Mouse (Mus musculus) left cerebral cortex, adult 8-10 months (tissue): ENCODE data around the gene Vmn1r217. TPM values are rescaled to one million over a fixed set of nuclear protein-coding genes. Genes with fewer than 3 reads are reported as not detected.
"Not testable (repeated sequence)": the region's sequence is repeated elsewhere in the genome, so short reads cannot be mapped to it uniquely, and the experiment has no call there.

Source experiments
- DNase-seq, 2 experiments: peaks; one replicate each; pipeline ENCODE4 v3.0.0; 2022; ENCODE audit warnings: low spot score in 2 of 2
- total RNA-seq, 4 experiments: library from RNA; stranded (reverse); gene quantifications; 2 replicates each; pipeline ENCODE4 v1.2.4; 2022

The Vmn1r217 gene
- not detected for total RNA-seq

- not testable (repeated sequence) for DNase-seq
Measured at GRCm38 (mm10) chr13:23118126-23118525, at the start of gene Vmn1r217. Gene Vmn1r217, minus strand, starts transcription at chr13:23118226.

GRCm38 (mm10) chr13:23166471-23166870 lies 48.4 kb upstream of the Vmn1r217 start:
- not testable (repeated sequence) for DNase-seq

- no peak for DNase-seq
Measured at GRCm38 (mm10) chr13:23159012-23159411, 41.0 kb upstream of the Vmn1r217 start, which contains the start of gene Vmn1r219. Gene Vmn1r219, plus strand, starts transcription at chr13:23159312.

GRCm38 (mm10) chr13:23157848-23158247 lies 39.8 kb upstream of the Vmn1r217 start:
- DNase-seq: no peak

GRCm38 (mm10) chr13:23138880-23139279 lies 20.9 kb upstream of the Vmn1r217 start:
- DNase-seq: no peak

- DNase-seq: no peak
Measured at GRCm38 (mm10) chr13:23133501-23133900, 15.5 kb upstream of the Vmn1r217 start.

GRCm38 (mm10) chr13:23133099-23133498 lies 15.1 kb upstream of the Vmn1r217 start, which contains the start of gene Vmn1r218:
Gene Vmn1r218, plus strand, starts transcription at chr13:23133155.
- no peak for DNase-seq

- DNase-seq: no peak
Measured at GRCm38 (mm10) chr13:23120611-23121010, 2.6 kb upstream of the Vmn1r217 start.

- DNase-seq: no peak
Measured at GRCm38 (mm10) chr13:23094386-23094785, 23.6 kb downstream of the Vmn1r217 start.

- DNase-seq: no peak
Measured at GRCm38 (mm10) chr13:23069312-23069711, 48.7 kb downstream of the Vmn1r217 start.

- DNase-seq: no peak
Measured at GRCm38 (mm10) chr13:23067725-23068124, 50.3 kb downstream of the Vmn1r217 start, which contains the start of gene Vmn1r215. Gene Vmn1r215, plus strand, starts transcription at chr13:23068025.

- no peak for DNase-seq
Measured at GRCm38 (mm10) chr13:23057778-23058177, 60.2 kb downstream of the Vmn1r217 start.

Other genes starting within 250 kb of the Vmn1r217 start
- not detected for gene Vmn1r212, start 234.0 kb downstream of the Vmn1r217 start, total RNA-seq
- not detected for gene Vmn1r213, start 110.6 kb downstream of the Vmn1r217 start, total RNA-seq
- gene Vmn1r214, start 87.8 kb downstream of the Vmn1r217 start, total RNA-seq: not detected
- gene Vmn1r215, start 50.2 kb downstream of the Vmn1r217 start, total RNA-seq: not detected
- gene Vmn1r218, start 14.9 kb upstream of the Vmn1r217 start, total RNA-seq: not detected
- not detected for gene Vmn1r219, start 41.1 kb upstream of the Vmn1r217 start, total RNA-seq
- not detected for gene Vmn1r220, start 69.7 kb upstream of the Vmn1r217 start, total RNA-seq
- not detected for gene Vmn1r221, start 95.9 kb upstream of the Vmn1r217 start, total RNA-seq
- not detected for gene Vmn1r222, start 117.7 kb upstream of the Vmn1r217 start, total RNA-seq
- gene Vmn1r223, start 128.9 kb upstream of the Vmn1r217 start, total RNA-seq: not detected